Mouse (Mus musculus) embryonic facial prominence, embryonic 11.5 days (tissue): Measurements from ENCODE around the gene Cwc27. TPM values are rescaled to one million over a fixed set of nuclear protein-coding genes. Genes with fewer than 3 reads are reported as not detected.

ENCODE experiments used
- ATAC-seq: fragments of 200-750 bp; cut with Nextera tagmentation; replicated peaks from 2 replicates; pipeline ENCODE4 v1.8.0; 2017; ENCODE audit warnings: low read depth; ENCODE audit not compliant: insufficient number of reproducible peaks, low FRiP score, low TSS enrichment
- DNase-seq: peaks from one replicate; pipeline ENCODE4 v3.0.0-alpha.2; 2015; ENCODE audit warnings: low spot score
- H3K27ac ChIP-seq: fragments of 300-500 bp; sonication (generic); replicated peaks from 2 replicates; pipeline ENCODE4 v1.5.1; 2014; ENCODE audit warnings: mild to moderate bottlenecking, low read depth, low read length, control low read depth
- H3K27me3 ChIP-seq: fragments of 300-500 bp; sonication (generic); 2 replicates; pipeline ENCODE4 v1.6.1; 2014; ENCODE audit warnings: mild to moderate bottlenecking, low read length, moderate library complexity, mixed read lengths; ENCODE audit not compliant: control insufficient read depth, insufficient read depth
- H3K36me3 ChIP-seq: fragments of 300-500 bp; sonication (generic); replicated peaks from 2 replicates; pipeline ENCODE4 v1.6.1; 2014; ENCODE audit warnings: low read depth, mild to moderate bottlenecking, low read length, moderate library complexity, mixed read lengths; ENCODE audit not compliant: control insufficient read depth, insufficient read depth
- H3K4me1 ChIP-seq: fragments of 300-500 bp; sonication (generic); 2 replicates; pipeline ENCODE4 v1.6.1; 2014; ENCODE audit warnings: low read length, mixed read lengths; ENCODE audit not compliant: control insufficient read depth, insufficient read depth
- H3K4me2 ChIP-seq: fragments of 300-500 bp; sonication (generic); 2 replicates; pipeline ENCODE4 v1.6.1; 2014; ENCODE audit warnings: low read depth, mild to moderate bottlenecking, control low read depth, low read length, moderate library complexity
- H3K4me3 ChIP-seq: fragments of 300-500 bp; sonication (generic); 2 replicates; pipeline ENCODE4 v1.5.1; 2014; ENCODE audit warnings: low read depth, low read length, control low read depth
- H3K9ac ChIP-seq: fragments of 300-500 bp; sonication (generic); replicated peaks from 2 replicates; pipeline ENCODE4 v1.6.1; 2014; ENCODE audit warnings: mild to moderate bottlenecking, control low read depth, low read length
- H3K9me3 ChIP-seq: fragments of 300-500 bp; sonication (generic); replicated peaks from 2 replicates; pipeline ENCODE4 v1.6.1; 2016; ENCODE audit warnings: mild to moderate bottlenecking, low read length, inconsistent platforms, mixed read lengths; ENCODE audit not compliant: control insufficient read depth
- WGBS: fragments of 180-500 bp; shearing (Covaris S2); extraction: QIAGEN DNeasy Blood & Tissue Kit; methylation state at CpG from one replicate; pipeline ENCODE4 v1.1.7; 2014; 5-methylcytosine and 5-hydroxymethylcytosine counted together
- polyA plus RNA-seq: library from polyadenylated mRNA; unstranded; fragments of >200 nt; fragmentation: Nextera tagmentation; extraction: Ambion mirVana; gene quantifications from 2 replicates; pipeline ENCODE4 v1.2.1, GENCODE M21; 2014

Cwc27 gene
- polyA plus RNA-seq, 1 experiment from 2014 or later: 34.0 TPM

GRCm38 (mm10) chr13:104832811-104833210, 15.9 kb upstream of the Cwc27 start:
- 91% methylated on average over 13 of the region's 13 CpGs for WGBS
- H3K27ac ChIP-seq: no peak overlapping the region
- no peak for DNase-seq
- H3K4me2 ChIP-seq: no peak overlapping the region
- H3K9ac ChIP-seq: no peak overlapping the region
- H3K36me3 ChIP-seq: no peaks in the 10 kb centered on the region; the same call in 1 of the 2 replicates
- ATAC-seq: no peak
- no peaks in the 10 kb centered on the region for H3K9me3 ChIP-seq
- no peaks in the 10 kb centered on the region for H3K4me1 ChIP-seq
- H3K4me3 ChIP-seq: no peak overlapping the region
- no peaks in the 10 kb centered on the region for H3K27me3 ChIP-seq

GRCm38 (mm10) chr13:104825470-104825869, 8.5 kb upstream of the Cwc27 start:
- no peak overlapping the region for H3K9ac ChIP-seq
- 60% methylated on average over 2 of the region's 2 CpGs for WGBS
- no peaks in the 10 kb centered on the region; the same call in 1 of the 2 replicates for H3K36me3 ChIP-seq
- H3K4me2 ChIP-seq: no peak overlapping the region
- DNase-seq (no peak), ATAC-seq (no peak)
- H3K27ac ChIP-seq: no peak overlapping the region
- H3K4me1 ChIP-seq: no peaks in the 10 kb centered on the region
- H3K4me3 ChIP-seq: no peak overlapping the region
- H3K27me3 ChIP-seq: no peaks in the 10 kb centered on the region
- H3K9me3 ChIP-seq: no peaks in the 10 kb centered on the region

- 10% methylated on average over 8 of the region's 8 CpGs for WGBS
- no peaks in the 10 kb centered on the region for H3K36me3 ChIP-seq
- H3K9me3 ChIP-seq: no peaks in the 10 kb centered on the region
- no peak overlapping the region for H3K27ac ChIP-seq
- no peak overlapping the region for H3K9ac ChIP-seq
- DNase-seq (peak; percentile 44), ATAC-seq (peak; percentile 50)
- no peak overlapping the region for H3K4me3 ChIP-seq
- no peaks in the 10 kb centered on the region for H3K4me1 ChIP-seq
- H3K27me3 ChIP-seq: no peaks in the 10 kb centered on the region
- no peak overlapping the region; the same call in 1 of the 2 replicates for H3K4me2 ChIP-seq
Observed at GRCm38 (mm10) chr13:104822411-104822838, 5.5 kb upstream of the Cwc27 start.

GRCm38 (mm10) chr13:104821908-104822307, 5.0 kb upstream of the Cwc27 start:
- Histone ChIP-seq H3K4me1 (no peaks in the 10 kb centered on the region), H3K27ac (no peak overlapping the region), H3K9ac (no peak overlapping the region), H3K27me3 (no peaks in the 10 kb centered on the region), H3K9me3 (no peaks in the 10 kb centered on the region), H3K36me3 (no peaks in the 10 kb centered on the region), H3K4me2 (no peak overlapping the region), H3K4me3 (no peak overlapping the region)
- 84% methylated on average over 1 of the region's 1 CpGs for WGBS
- no peak for DNase-seq
- no peak for ATAC-seq

GRCm38 (mm10) chr13:104821192-104821591, 4.2 kb upstream of the Cwc27 start:
- no peak overlapping the region for H3K4me2 ChIP-seq
- H3K27me3 ChIP-seq: no peaks in the 10 kb centered on the region
- DNase-seq (no peak), ATAC-seq (no peak)
- H3K9ac ChIP-seq: no peak overlapping the region
- H3K27ac ChIP-seq: no peak overlapping the region
- no peak overlapping the region for H3K4me3 ChIP-seq
- H3K36me3 ChIP-seq: no peaks in the 10 kb centered on the region
- no peaks in the 10 kb centered on the region for H3K4me1 ChIP-seq
- no peaks in the 10 kb centered on the region for H3K9me3 ChIP-seq

- Histone ChIP-seq H3K27ac (no peak overlapping the region), H3K4me1 (no peaks in the 10 kb centered on the region), H3K36me3 (no peaks in the 10 kb centered on the region), H3K9ac (peak overlapping the region; percentile 90), H3K9me3 (no peaks in the 10 kb centered on the region), H3K27me3 (no peaks in the 10 kb centered on the region), H3K4me3 (peak overlapping the region; percentile 73), H3K4me2 (peak overlapping the region; percentile 65)
- no peak for DNase-seq
- ATAC-seq: no peak
- 55% methylated on average over 12 of the region's 12 CpGs for WGBS
Observed at GRCm38 (mm10) chr13:104817696-104818095, 754 bp upstream of the Cwc27 start.

- H3K9ac ChIP-seq: peak overlapping the region; percentile 90
- no peaks in the 10 kb centered on the region for H3K9me3 ChIP-seq
- H3K4me2 ChIP-seq: peak overlapping the region; percentile 65
- 10% methylated on average over 8 of the region's 8 CpGs for WGBS
- no peaks in the 10 kb centered on the region for H3K36me3 ChIP-seq
- peak overlapping the region; percentile 73 for H3K4me3 ChIP-seq
- H3K27me3 ChIP-seq: no peaks in the 10 kb centered on the region
- ATAC-seq: no peak
- peak; percentile 51 for DNase-seq
- H3K4me1 ChIP-seq: no peaks in the 10 kb centered on the region
- H3K27ac ChIP-seq: no peak overlapping the region; the same call in 1 of the 2 replicates
Observed at GRCm38 (mm10) chr13:104816270-104816634, 690 bp downstream of the Cwc27 start.

GRCm38 (mm10) chr13:104805681-104806080, 11.3 kb downstream of the Cwc27 start:
- Histone ChIP-seq H3K4me3 (no peak overlapping the region), H3K27ac (no peak overlapping the region), H3K4me2 (no peak overlapping the region), H3K9ac (no peak overlapping the region), H3K27me3 (no peaks in the 10 kb centered on the region), H3K36me3 (no peaks in the 10 kb centered on the region), H3K9me3 (no peaks in the 10 kb centered on the region), H3K4me1 (no peaks in the 10 kb centered on the region)
- no peak for ATAC-seq
- 62% methylated on average over 3 of the region's 3 CpGs for WGBS
- DNase-seq: peak; percentile 80
